In genomic region chr16:94411287-94411686, GRCm38 (mm10) we compare ENCODE assay signal across 21 mouse cellular contexts. TPM values are rescaled to one million over a fixed set of nuclear protein-coding genes. Genes with fewer than 3 reads are reported as not detected.
DNase-seq lines count a peak whose midpoint lies in the region; ATAC-seq and TF ChIP-seq lines count a peak whose summit lies in the region.
"Had no signal": no experiment of that assay in that cellular context is flagged by ENCODE, and none has a peak within 500 bp of the region (broad histone marks: within the 10 kb centered on the region; RNA-seq: fewer than 3 reads in every experiment).

No protein-coding gene starts in this region.

- no peak overlapping the region for H3K4me2 ChIP-seq in heart, postnatal 0 days (ENCODE audit: low read depth, low read length)
- no peak overlapping the region for H3K4me2 ChIP-seq in heart, embryonic 11.5 days
- H3K4me2 ChIP-seq: embryonic facial prominence, embryonic 13.5 days; hindbrain, embryonic 13.5 days; kidney, embryonic 15.5 days; liver, embryonic 15.5 days had no signal

- no peaks in the 10 kb centered on the region for H3K9me3 ChIP-seq in heart, postnatal 0 days (replicated peaks; ENCODE audit: control insufficient read depth, low read length)
- H3K9me3 ChIP-seq in heart, embryonic 11.5 days (replicated peaks; ENCODE audit: control insufficient read depth, low read length), result no peaks in the 10 kb centered on the region
- H3K9me3 ChIP-seq: embryonic facial prominence, embryonic 13.5 days; hindbrain, embryonic 13.5 days; kidney, embryonic 15.5 days; liver, embryonic 15.5 days; megakaryocyte, embryonic 14.5 days had no signal

- H3K4me3 ChIP-seq in heart, postnatal 0 days (ENCODE audit: low read depth, low read length), result no peak overlapping the region
- no peak overlapping the region for H3K4me3 ChIP-seq in heart, embryonic 11.5 days (ENCODE audit: low read depth, low read length)
- H3K4me3 ChIP-seq: embryonic facial prominence, embryonic 13.5 days; hindbrain, embryonic 13.5 days; kidney, embryonic 15.5 days; liver, embryonic 15.5 days; megakaryocyte, embryonic 14.5 days had no signal

- intact Hi-C loops in gastrocnemius, postnatal 36 days (cut with DNase I), result no loop called here

- no peak for TF ChIP-seq EP300 in heart, postnatal 0 days (IDR thresholded peaks at IDR 0.05; ENCODE audit: low read depth)

- DNase-seq in gastrocnemius, adult 18-20 months (ENCODE audit: low spot score), result peak; percentile 53
- DNase-seq in gastrocnemius, postnatal 36 days, result no peak
- DNase-seq in heart, postnatal 0 days (ENCODE audit: low spot score), result peak; percentile 55
- DNase-seq in CD4-positive, CD25-positive, alpha-beta regulatory T cell, adult 2 months (ENCODE audit: low read depth, low spot score), result peak; percentile 7
- DNase-seq in fat pad, adult 2 months (ENCODE audit: extremely low read depth, low read depth, low spot score), result peak; percentile 33
- DNase-seq in frontal cortex, postnatal 36 days (ENCODE audit: low spot score in 2 of 2), result no peak
- DNase-seq in cerebellum, adult 8-10 months, result no peak
- DNase-seq: adrenal gland, adult 2 months; cerebellum, adult 9-10 months; forebrain, postnatal 0 days; gastrocnemius, postnatal 25 days; layer of hippocampus, postnatal 36 days; lung, postnatal 10 days; right cerebral cortex, postnatal 25 days had no signal

- H3K4me1 ChIP-seq in heart, postnatal 0 days (ENCODE audit: control insufficient read depth, insufficient read depth), result peaks cover 13% of the 10 kb centered on the region; the same call in 1 of the 2 replicates
- H3K4me1 ChIP-seq in heart, embryonic 11.5 days (ENCODE audit: control insufficient read depth, insufficient read depth, low read length), result no peaks in the 10 kb centered on the region
- H3K4me1 ChIP-seq: embryonic facial prominence, embryonic 13.5 days; kidney, embryonic 15.5 days; liver, embryonic 15.5 days had no signal

- H3K27me3 ChIP-seq in heart, postnatal 0 days (ENCODE audit: control insufficient read depth, insufficient read depth, low read length), result no peaks in the 10 kb centered on the region
- H3K27me3 ChIP-seq in heart, embryonic 11.5 days (ENCODE audit: control insufficient read depth, insufficient read depth, low read length), result no peaks in the 10 kb centered on the region
- H3K27me3 ChIP-seq: embryonic facial prominence, embryonic 13.5 days; hindbrain, embryonic 13.5 days; kidney, embryonic 15.5 days; liver, embryonic 15.5 days; megakaryocyte, embryonic 14.5 days had no signal

- 40% methylated on average over 3 of the region's 3 CpGs for WGBS in heart, postnatal 0 days
- WGBS in heart, embryonic 11.5 days (ENCODE audit: insufficient replicate concordance), result 82% methylated on average over 3 of the region's 3 CpGs

- no peak overlapping the region for H3K9ac ChIP-seq in heart, postnatal 0 days (replicated peaks; ENCODE audit: low read depth, low read length)
- no peak overlapping the region for H3K9ac ChIP-seq in heart, embryonic 11.5 days (ENCODE audit: low read depth, low read length)
- H3K9ac ChIP-seq: embryonic facial prominence, embryonic 13.5 days; forebrain, postnatal 0 days; hindbrain, embryonic 13.5 days; kidney, embryonic 15.5 days; liver, embryonic 15.5 days had no signal

- H3K27ac ChIP-seq in heart, postnatal 0 days (ENCODE audit: low read depth), result peak overlapping the region; percentile 48; the same call in 1 of the 2 replicates
- H3K27ac ChIP-seq in heart, embryonic 11.5 days (ENCODE audit: low read depth, low read length), result no peak overlapping the region
- H3K27ac ChIP-seq: embryonic facial prominence, embryonic 13.5 days; hindbrain, embryonic 13.5 days; kidney, embryonic 15.5 days; liver, embryonic 15.5 days had no signal

- H3K36me3 ChIP-seq in heart, postnatal 0 days (replicated peaks; ENCODE audit: control insufficient read depth, insufficient read depth, low read length), result peaks cover 46% of the 10 kb centered on the region
- peaks cover 6% of the 10 kb centered on the region for H3K36me3 ChIP-seq in heart, embryonic 11.5 days (ENCODE audit: control insufficient read depth, insufficient read depth, low read length)

- TF ChIP-seq CTCF in heart, postnatal 0 days (IDR thresholded peaks at IDR 0.05; ENCODE audit: low read depth), result no peak

- peak; percentile 57; the same call in 1 of the 2 replicates for ATAC-seq in heart, postnatal 0 days (ENCODE audit: insufficient read depth, low read depth)
- no peak for ATAC-seq in heart, embryonic 11.5 days (replicated peaks; ENCODE audit: insufficient number of reproducible peaks, low FRiP score, low TSS enrichment)
- ATAC-seq: forebrain, postnatal 0 days; intestine, embryonic 16.5 days had no signal

RNA-seq across cellular contexts. Expression of gene Pigp, which starts 39.6 kb away (rescaled TPM):
- 100 to 1,000 TPM; 165 to 185 TPM for total RNA-seq in gastrocnemius, adult 18-20 months (2021)
- 100 to 1,000 TPM; 104 to 134 TPM for total RNA-seq in gastrocnemius, postnatal 36 days (2021)
- total RNA-seq in heart, postnatal 0 days (2014; rRNA removed; ENCODE audit: low replicate concordance), result 134 and 146 TPM in 2 replicates
- 229 and 244 TPM in 2 replicates for polyA plus RNA-seq in heart, postnatal 0 days (2015; fragmentation: Nextera tagmentation; extraction: Ambion mirVana)
- 82.4 and 86.1 TPM in 2 replicates for polyA plus RNA-seq in heart, embryonic 11.5 days (2014; fragmentation: Nextera tagmentation; extraction: Ambion mirVana)

RNA-seq across cellular contexts. Expression of gene Ttc3, which starts 40.9 kb away (rescaled TPM):
- 10 to 100 TPM; 59.4 to 61.8 TPM for total RNA-seq in gastrocnemius, adult 18-20 months (2021)
- 10 to 100 TPM; 46.6 to 55.2 TPM for total RNA-seq in gastrocnemius, postnatal 36 days (2021)
- 159 and 178 TPM in 2 replicates for total RNA-seq in heart, postnatal 0 days (2014; rRNA removed; ENCODE audit: low replicate concordance)
- 121 and 133 TPM in 2 replicates for polyA plus RNA-seq in heart, postnatal 0 days (2015; fragmentation: Nextera tagmentation; extraction: Ambion mirVana)
- polyA plus RNA-seq in heart, embryonic 11.5 days (2014; fragmentation: Nextera tagmentation; extraction: Ambion mirVana), result 204 and 213 TPM in 2 replicates

Comparison
In these comparisons a context has a peak if more than half of its experiments do, and no peak if none do; other contexts are left out.
1. DNase-seq: peak in gastrocnemius, adult 18-20 months (single experiment), heart, postnatal 0 days (single experiment), CD4-positive, CD25-positive, alpha-beta regulatory T cell, adult 2 months (single experiment) and fat pad, adult 2 months (single experiment); none in gastrocnemius, postnatal 36 days (0 of 2), frontal cortex, postnatal 36 days (0 of 2) and cerebellum, adult 8-10 months (single experiment).